10 mouse cellular contexts compared by ENCODE assay signal in the genomic region with DNA sequence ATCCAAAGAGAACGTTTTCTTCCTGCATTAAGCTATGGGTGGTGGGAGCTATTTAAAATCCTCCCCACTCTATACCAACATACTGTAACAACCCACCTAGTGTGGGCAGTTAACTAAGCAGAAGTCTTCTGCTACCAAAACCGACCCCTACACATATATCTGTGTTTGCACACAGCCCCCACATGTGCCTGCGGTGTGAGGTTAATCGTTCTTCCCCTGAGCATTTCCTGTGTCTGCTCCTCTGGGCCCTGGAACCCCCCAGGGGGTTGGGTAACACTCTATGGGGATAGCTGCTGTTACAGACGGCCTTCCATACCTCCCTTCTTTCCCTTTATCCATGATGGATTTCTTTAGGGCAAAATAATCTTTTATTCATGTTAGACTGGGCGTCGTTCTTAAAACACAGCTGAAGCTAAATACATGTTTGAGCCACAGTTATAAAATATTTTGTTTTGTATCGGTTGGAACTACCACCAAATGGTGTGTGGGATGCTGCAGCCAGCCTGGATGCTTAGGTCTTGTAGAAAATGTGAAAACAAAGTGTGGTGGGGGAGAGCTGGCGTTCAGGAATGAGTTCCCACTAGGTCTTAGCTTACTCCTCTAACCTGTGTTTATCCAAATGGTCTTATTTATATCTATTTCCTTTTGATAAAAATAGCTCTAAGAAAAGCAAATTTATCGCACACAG.
DNase-seq lines count a peak whose midpoint lies in the region; ATAC-seq lines count a peak whose summit lies in the region.
"Had no signal": no experiment of that assay in that cellular context is flagged by ENCODE, and none has a peak within 500 bp of the region (broad histone marks: within the 10 kb centered on the region; RNA-seq: fewer than 3 reads in every experiment).

No protein-coding gene starts in this region.

- no peaks in the 10 kb centered on the region for H3K27me3 ChIP-seq in heart, embryonic 12.5 days (replicated peaks)
- no peaks in the 10 kb centered on the region for H3K27me3 ChIP-seq in heart, embryonic 10.5 days (ENCODE audit: insufficient read depth, poor library complexity, severe bottlenecking)
- no peaks in the 10 kb centered on the region for H3K27me3 ChIP-seq in splenic B cell, adult 2 months (ENCODE audit: control insufficient read depth, insufficient read depth, low read length, poor library complexity, severe bottlenecking)
- H3K27me3 ChIP-seq: hindbrain, embryonic 12.5 days; limb, embryonic 13.5 days had no signal

- 0 out of 2 replicates have a peak, but pooled peaks cover 9% of the 10 kb centered on the region for H3K36me3 ChIP-seq in heart, embryonic 12.5 days
- H3K36me3 ChIP-seq in heart, embryonic 10.5 days = no peaks in the 10 kb centered on the region
- H3K36me3 ChIP-seq in splenic B cell, adult 2 months (ENCODE audit: control insufficient read depth, insufficient read depth, low read length, poor library complexity, severe bottlenecking) = no peaks in the 10 kb centered on the region
- H3K36me3 ChIP-seq: hindbrain, embryonic 12.5 days; limb, embryonic 13.5 days had no signal

- H3K4me3 ChIP-seq in heart, embryonic 12.5 days = no peak overlapping the region
- no peak overlapping the region for H3K4me3 ChIP-seq in heart, embryonic 10.5 days
- H3K4me3 ChIP-seq: hindbrain, embryonic 12.5 days; limb, embryonic 13.5 days had no signal

- peaks cover 35% of the 10 kb centered on the region for H3K4me1 ChIP-seq in heart, embryonic 12.5 days (replicated peaks)
- peaks cover 23% of the 10 kb centered on the region for H3K4me1 ChIP-seq in heart, embryonic 10.5 days

- no peak for ATAC-seq in heart, embryonic 12.5 days (ENCODE audit: insufficient number of reproducible peaks, low FRiP score)
- ATAC-seq in hematopoietic stem cell, adult 5-6 weeks (replicated peaks in 1 of 2; ENCODE audit: insufficient read depth in 1 of 2, low FRiP score in 2 of 2, low TSS enrichment in 1 of 2, low read depth in 1 of 2, poor library complexity in 2 of 2, severe bottlenecking in 2 of 2) = peak; percentile 77 to 86

- no peak for DNase-seq in heart, embryonic 10.5 days (ENCODE audit: low spot score)
- peak; percentile 13 for DNase-seq in CD4-positive helper T cell, adult 2 months (ENCODE audit: low read depth, low spot score)
- DNase-seq in splenic B cell, adult 2 months (ENCODE audit: low read depth, low spot score) = peak; percentile 9
- DNase-seq in lung, postnatal 10 days = no peak
- DNase-seq in retina, postnatal 1 day = no peak
- no peak for DNase-seq in kidney, adult 9 months

- 40% methylated on average over 10 of the region's 10 CpGs for WGBS in heart, embryonic 12.5 days
- WGBS in heart, embryonic 10.5 days = 47% methylated on average over 10 of the region's 10 CpGs

- H3K4me2 ChIP-seq in heart, embryonic 12.5 days = 0 out of 2 replicates have a peak overlapping the region, but pooled peaks have one; percentile 1
- H3K4me2 ChIP-seq: hindbrain, embryonic 12.5 days had no signal

- H3K9ac ChIP-seq in heart, embryonic 12.5 days = no peak overlapping the region
- H3K9ac ChIP-seq: hindbrain, embryonic 12.5 days; limb, embryonic 13.5 days had no signal

- 0 out of 2 replicates have a peak overlapping the region, but pooled peaks have one; percentile 25 for H3K27ac ChIP-seq in heart, embryonic 12.5 days (ENCODE audit: poor library complexity, severe bottlenecking)
- H3K27ac ChIP-seq in heart, embryonic 10.5 days = no peak overlapping the region
- H3K27ac ChIP-seq: hindbrain, embryonic 12.5 days had no signal

- no peaks in the 10 kb centered on the region for H3K9me3 ChIP-seq in heart, embryonic 12.5 days (replicated peaks)
- H3K9me3 ChIP-seq in heart, embryonic 10.5 days = no peaks in the 10 kb centered on the region
- H3K9me3 ChIP-seq: hindbrain, embryonic 12.5 days; limb, embryonic 13.5 days had no signal

Comparison
In these comparisons a context has a peak if more than half of its experiments do, and no peak if none do; other contexts are left out.
1. DNase-seq: peak in CD4-positive helper T cell, adult 2 months (single experiment) and splenic B cell, adult 2 months (single experiment); none in heart, embryonic 10.5 days (single experiment), lung, postnatal 10 days (single experiment), retina, postnatal 1 day (single experiment) and kidney, adult 9 months (single experiment).